13 mouse cellular contexts compared by ENCODE assay signal in genomic region chr4:126234496-126235175, GRCm38 (mm10). TPM values are rescaled to one million over a fixed set of nuclear protein-coding genes. Genes with fewer than 3 reads are reported as not detected.
A peak's percentile ranks its signal among the peaks of the same experiment; 100 is the strongest.
DNase-seq lines count a peak whose midpoint lies in the region; ATAC-seq lines count a peak whose summit lies in the region.
"Had no signal": no experiment of that assay in that cellular context is flagged by ENCODE, and none has a peak within 500 bp of the region (broad histone marks: within the 10 kb centered on the region; RNA-seq: fewer than 3 reads in every experiment).

No protein-coding gene starts in this region.

- H3K4me1 ChIP-seq in kidney, embryonic 15.5 days: peaks cover 19% of the 10 kb centered on the region

- ATAC-seq in cerebellum, adult (ENCODE audit: insufficient number of reproducible peaks, low FRiP score, low TSS enrichment): no peak
- no peak for ATAC-seq in kidney, embryonic 15.5 days (replicated peaks; ENCODE audit: low FRiP score)
- ATAC-seq: Patski had no signal

- H3K4me2 ChIP-seq in kidney, embryonic 15.5 days: no peak overlapping the region
- H3K4me2 ChIP-seq: heart, embryonic 11.5 days; hindbrain, embryonic 13.5 days; limb, embryonic 12.5 days had no signal

- no peaks in the 10 kb centered on the region for H3K9me3 ChIP-seq in kidney, embryonic 15.5 days (replicated peaks)
- H3K9me3 ChIP-seq: hindbrain, embryonic 13.5 days; limb, embryonic 12.5 days had no signal

- H3K9ac ChIP-seq in kidney, embryonic 15.5 days: no peak overlapping the region
- H3K9ac ChIP-seq: hindbrain, embryonic 13.5 days; limb, embryonic 12.5 days had no signal

- H3K27me3 ChIP-seq in kidney, embryonic 15.5 days: no peaks in the 10 kb centered on the region
- H3K27me3 ChIP-seq: hindbrain, embryonic 13.5 days; limb, embryonic 12.5 days; Patski had no signal

- no peak overlapping the region for H3K4me3 ChIP-seq in kidney, embryonic 15.5 days (replicated peaks)
- H3K4me3 ChIP-seq: hindbrain, embryonic 13.5 days; limb, embryonic 12.5 days had no signal

- H3K27ac ChIP-seq in kidney, embryonic 15.5 days: no peak overlapping the region
- H3K27ac ChIP-seq: hindbrain, embryonic 13.5 days; limb, embryonic 12.5 days had no signal

- 84% methylated on average over 18 of the region's 18 CpGs for WGBS in kidney, embryonic 15.5 days

- DNase-seq in cerebellum, postnatal 25 days: peak; percentile 12 to 27
- DNase-seq in kidney, postnatal 25 days: peak; percentile 40 to 62
- DNase-seq in thymus, postnatal 4 days: peak; percentile 53
- DNase-seq in thymus, postnatal 10 days (ENCODE audit: low spot score in 2 of 2): no peak
- DNase-seq in frontal cortex, postnatal 25 days (ENCODE audit: low spot score in 2 of 2): no peak
- DNase-seq: kidney, adult 8-10 months; layer of hippocampus, postnatal 36 days had no signal

- H3K36me3 ChIP-seq in kidney, embryonic 15.5 days: peaks cover 100% of the 10 kb centered on the region

RNA-seq across cellular contexts. Expression of gene Map7d1, which starts 21.5 kb away (rescaled TPM):
- 39.6 and 40.7 TPM in 2 replicates for polyA plus RNA-seq in kidney, embryonic 15.5 days (2015; fragmentation: Nextera tagmentation; extraction: Ambion mirVana)

RNA-seq across cellular contexts. Expression of gene Trappc3, which starts 27.5 kb away (rescaled TPM):
- polyA plus RNA-seq in kidney, embryonic 15.5 days (2015; fragmentation: Nextera tagmentation; extraction: Ambion mirVana): 106 and 111 TPM in 2 replicates

RNA-seq across cellular contexts. Expression of gene Thrap3, which starts 32.1 kb away (rescaled TPM):
- 219 and 230 TPM in 2 replicates for polyA plus RNA-seq in kidney, embryonic 15.5 days (2015; fragmentation: Nextera tagmentation; extraction: Ambion mirVana)

RNA-seq across cellular contexts. Expression of gene Col8a2, which starts 52.0 kb away (rescaled TPM):
- 10.6 and 15.2 TPM in 2 replicates for polyA plus RNA-seq in kidney, embryonic 15.5 days (2015; fragmentation: Nextera tagmentation; extraction: Ambion mirVana)

Comparison
In these comparisons a context has a peak if more than half of its experiments do, and no peak if none do; other contexts are left out.
1. DNase-seq: peak in cerebellum, postnatal 25 days (2 of 2), kidney, postnatal 25 days (2 of 2) and thymus, postnatal 4 days (single experiment); none in thymus, postnatal 10 days (0 of 2) and frontal cortex, postnatal 25 days (0 of 2).